Mouse (Mus musculus) ES-E14 (cell line): ENCODE measurements around the gene Elmo1. TPM values are rescaled to one million over a fixed set of nuclear protein-coding genes. Genes with fewer than 3 reads are reported as not detected.

ENCODE experiments used
- DNase-seq: peaks from one replicate; pipeline ENCODE4 v3.0.0-alpha.2; 2013; ENCODE audit warnings: low read depth, low spot score
- H3K27ac ChIP-seq: 2 replicates; pipeline ENCODE4 v1.5.1; 2012; ENCODE audit warnings: low read depth, mild to moderate bottlenecking, low read length, moderate library complexity, mixed read lengths; ENCODE audit not compliant: poor library complexity, insufficient read depth, severe bottlenecking
- H3K36me3 ChIP-seq: 2 replicates; pipeline ENCODE4 v1.6.1; 2012; ENCODE audit warnings: mild to moderate bottlenecking, low read length, moderate library complexity, mixed read lengths; ENCODE audit not compliant: control insufficient read depth, poor library complexity, insufficient read depth, severe bottlenecking
- H3K4me1 ChIP-seq, 2 experiments: fragments of 150-350 bp in 1 of 2; sonication (generic) in 1 of 2; 2 replicates each; pipeline ENCODE4 v1.6.1; 2012; ENCODE audit warnings: low read length in 2 of 2, mild to moderate bottlenecking in 1 of 2, mixed read lengths in 1 of 2; ENCODE audit not compliant: control insufficient read depth in 2 of 2, insufficient read depth in 2 of 2, poor library complexity in 1 of 2
- H3K4me3 ChIP-seq, 2 experiments: fragments of 150-350 bp in 1 of 2; sonication (generic) in 1 of 2; 2 replicates each; pipeline ENCODE4 v1.5.1; 2012; ENCODE audit warnings: low read length in 2 of 2, low read depth in 1 of 2, mild to moderate bottlenecking in 1 of 2, mixed read lengths in 1 of 2; ENCODE audit not compliant: insufficient read depth in 1 of 2, poor library complexity in 1 of 2, severe bottlenecking in 1 of 2
- H3K9ac ChIP-seq: 2 replicates; pipeline ENCODE4 v1.6.1; 2012; ENCODE audit warnings: low read depth, mild to moderate bottlenecking, low read length, mixed read lengths; ENCODE audit not compliant: poor library complexity, insufficient read depth, severe bottlenecking
- H3K9me3 ChIP-seq: fragments of 150-350 bp; sonication (generic); 2 replicates; pipeline ENCODE4 v1.6.1; 2012; ENCODE audit warnings: low read depth, mild to moderate bottlenecking, low read length; ENCODE audit not compliant: control insufficient read depth, insufficient read depth
- CHD2 ChIP-seq: IDR thresholded peaks from 2 replicates; pipeline ENCODE4 v1.6.1; 2014; ENCODE audit warnings: mild to moderate bottlenecking, low read depth, low read length, inconsistent platforms
- HCFC1 ChIP-seq: IDR thresholded peaks from 2 replicates; pipeline ENCODE4 v1.6.1; 2012; ENCODE audit warnings: low read length, inconsistent platforms, borderline replicate concordance; ENCODE audit not compliant: insufficient read depth
- MAFK ChIP-seq: IDR thresholded peaks from 2 replicates; pipeline ENCODE4 v1.6.1; 2014; ENCODE audit warnings: mild to moderate bottlenecking, low read depth, low read length, inconsistent platforms; ENCODE audit not compliant: insufficient read depth
- ZC3H11A ChIP-seq: IDR thresholded peaks from 2 replicates; pipeline ENCODE4 v1.6.1; 2012; ENCODE audit warnings: low read depth, mild to moderate bottlenecking, inconsistent platforms, low read length, borderline replicate concordance
- ZNF384 ChIP-seq: IDR thresholded peaks from 2 replicates; pipeline ENCODE4 v1.6.1; 2012; ENCODE audit warnings: low read depth, low read length, inconsistent platforms
- in situ Hi-C, 2 experiments: fragments of 600-800 bp; cut with MboI; formaldehyde crosslinking; loops; one replicate each; pipeline ENCODE4 v1.15.1; 2025; ENCODE audit warnings: low sequenced_read_pairs in 2 of 2, inconsistent platforms in 1 of 2; ENCODE audit not compliant: unreplicated experiment in 2 of 2
- total RNA-seq: library from RNA; depleted of rRNA; stranded (reverse); fragments of 300-350 nt; gene quantifications from 2 replicates; pipeline ENCODE4 v1.2.3, GENCODE M21; 2012

The Elmo1 gene
- total RNA-seq, 1 experiment, result 3.7 TPM

- in situ Hi-C loops, result loop anchor here in 1 of 2 experiments (10.0 kb wide), 1 partner anchor 90 kb away; no protein-coding TSS in a partner anchor
- no peak overlapping the region for H3K27ac ChIP-seq
These were observed 4.7 kb downstream of the Elmo1 start for GRCm38 (mm10) chr13:20094916-20095700.

GRCm38 (mm10) chr13:20097006-20097617, 6.7 kb downstream of the Elmo1 start:
- no peak overlapping the region for H3K9ac ChIP-seq
- in situ Hi-C loops, result loop anchor here in 1 of 2 experiments (10.0 kb wide), 1 partner anchor 88 kb away; no protein-coding TSS in a partner anchor
- H3K27ac ChIP-seq, result no peak overlapping the region
- H3K4me1 ChIP-seq, result peaks cover 12 to 17% of the 10 kb centered on the region in 2 experiments
- H3K4me3 ChIP-seq, result no peak overlapping the region
- no peak for TF ChIP-seq ZC3H11A
- TF ChIP-seq ZNF384, result no peak
- TF ChIP-seq MAFK, result no peak
- no peak for TF ChIP-seq HCFC1
- TF ChIP-seq CHD2, result no peak
- DNase-seq, result no peak
- H3K36me3 ChIP-seq, result no peaks in the 10 kb centered on the region
- no peaks in the 10 kb centered on the region for H3K9me3 ChIP-seq

More at GRCm38 (mm10) chr13:20094916-20095700, 4.7 kb downstream of the Elmo1 start:
- Histone ChIP-seq H3K36me3 (no peaks in the 10 kb centered on the region), H3K4me3 (no peak overlapping the region), H3K9ac (no peak overlapping the region), H3K4me1 (peaks cover 12 to 17% of the 10 kb centered on the region in 2 experiments), H3K9me3 (no peaks in the 10 kb centered on the region)
- no peak for DNase-seq
- TF ChIP-seq HCFC1, result no peak
- no peak for TF ChIP-seq CHD2
- TF ChIP-seq MAFK, result no peak
- no peak for TF ChIP-seq ZC3H11A
- TF ChIP-seq ZNF384, result no peak

- in situ Hi-C loops, result loop anchor here in 1 of 2 experiments (10.0 kb wide), 1 partner anchor 87 kb away; no protein-coding TSS in a partner anchor
- Histone ChIP-seq H3K9me3 (no peaks in the 10 kb centered on the region), H3K27ac (no peak overlapping the region), H3K4me3 (no peak overlapping the region), H3K4me1 (peaks cover 12 to 17% of the 10 kb centered on the region in 2 experiments), H3K36me3 (no peaks in the 10 kb centered on the region), H3K9ac (no peak overlapping the region)
- TF ChIP-seq ZNF384, result 0 out of 2 replicates have a peak, but pooled peaks have one; percentile 31
- no peak for TF ChIP-seq MAFK
- no peak for TF ChIP-seq ZC3H11A
- DNase-seq, result no peak
These were observed 7.7 kb downstream of the Elmo1 start for GRCm38 (mm10) chr13:20097934-20098593.

- Histone ChIP-seq H3K27ac (no peak overlapping the region), H3K36me3 (no peaks in the 10 kb centered on the region), H3K9me3 (no peaks in the 10 kb centered on the region), H3K4me1 (peaks cover 12 to 15% of the 10 kb centered on the region in 2 experiments), H3K4me3 (no peak overlapping the region), H3K9ac (no peak overlapping the region)
- no peak for DNase-seq
- TF ChIP-seq ZNF384 (no peak), CHD2 (no peak), HCFC1 (no peak), ZC3H11A (no peak), MAFK (no peak)
- in situ Hi-C loops, result loop anchor here in 1 of 2 experiments (10.0 kb wide), 1 partner anchor 86 kb away; no protein-coding TSS in a partner anchor
These were observed 8.2 kb downstream of the Elmo1 start for GRCm38 (mm10) chr13:20098594-20098965.
